Comparison of ENCODE assay signal across 22 mouse cellular contexts in the genomic region with DNA sequence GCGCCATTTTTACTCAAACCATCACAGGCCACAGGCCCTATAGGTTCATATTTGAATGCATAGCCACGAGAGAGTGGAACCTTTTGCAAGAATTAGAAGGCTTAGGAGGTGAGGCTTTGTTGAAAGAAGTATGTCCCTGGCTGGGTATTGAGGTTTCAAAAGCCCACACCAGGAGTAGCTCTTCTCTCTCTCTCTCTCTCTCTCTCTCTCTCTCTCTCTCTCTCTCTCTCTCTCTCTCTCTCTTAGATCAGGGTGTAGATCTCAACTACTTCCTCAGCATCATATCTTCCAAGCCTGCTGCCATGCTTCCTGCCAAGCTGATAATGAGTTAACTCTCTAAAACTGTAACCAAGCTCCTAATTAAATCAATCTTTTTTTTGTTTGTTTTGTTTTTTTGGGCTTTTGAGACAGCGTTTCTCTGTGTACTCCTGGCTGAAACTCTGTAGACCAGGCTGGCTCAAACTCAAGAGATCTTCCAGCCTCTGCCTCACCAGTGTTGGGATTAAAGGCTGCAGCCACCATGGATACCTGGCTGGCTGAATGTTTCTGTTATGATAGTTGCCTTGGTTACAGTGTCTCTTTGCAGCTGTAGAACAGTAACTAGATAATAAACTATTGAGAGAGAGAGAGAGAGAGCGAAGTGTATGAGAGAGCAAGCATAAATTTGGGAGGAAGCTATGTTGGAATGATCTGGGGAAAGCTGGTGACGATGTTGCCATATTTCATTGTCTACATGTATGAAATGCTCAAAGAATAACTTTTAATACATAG. TPM values are rescaled to one million over a fixed set of nuclear protein-coding genes. Genes with fewer than 3 reads are reported as not detected.
DNase-seq lines count a peak whose midpoint lies in the region; ATAC-seq and TF ChIP-seq lines count a peak whose summit lies in the region.
"Had no signal": no experiment of that assay in that cellular context is flagged by ENCODE, and none has a peak within 500 bp of the region (broad histone marks: within the 10 kb centered on the region; RNA-seq: fewer than 3 reads in every experiment).

No protein-coding gene starts in this region.

- DNase-seq in MEL (ENCODE audit: low read depth, low spot score) = peak; percentile 80
- no peak for DNase-seq in adrenal gland, postnatal 4 days (ENCODE audit: low spot score in 2 of 2)
- no peak for DNase-seq in right cerebral cortex, adult 18-20 months
- DNase-seq: adrenal gland, adult 2 months; adrenal gland, postnatal 10 days; adrenal gland, postnatal 25 days; cerebellum, adult 11-12 months; cerebellum, adult 2 months; cerebellum, adult 9-10 months; cerebellum, postnatal 10 days; cerebellum, postnatal 25 days; embryo, embryonic 11 days had no signal

- ATAC-seq in megakaryocyte progenitor cell, adult 5-6 weeks (replicated peaks; ENCODE audit: poor library complexity) = peak; percentile 21; the same call in 1 of the 2 replicates
- no peak for ATAC-seq in activated CD4-positive, CD25-positive, alpha-beta regulatory T cell, adult 4 months
- ATAC-seq: forebrain, embryonic 14.5 days; forebrain, embryonic 16.5 days had no signal

- peak overlapping the region; percentile 84 for H3K27ac ChIP-seq in MEL (ENCODE audit: control insufficient read depth, low read depth, low read length)
- H3K27ac ChIP-seq: embryonic facial prominence, embryonic 13.5 days; embryonic facial prominence, embryonic 15.5 days; forebrain, embryonic 10.5 days; forebrain, embryonic 12.5 days had no signal

- H3K9me3 ChIP-seq in MEL (replicated peaks; ENCODE audit: insufficient read depth, low read length) = no peaks in the 10 kb centered on the region
- H3K9me3 ChIP-seq: embryonic facial prominence, embryonic 13.5 days; embryonic facial prominence, embryonic 15.5 days; forebrain, embryonic 12.5 days; G1E had no signal

- no peak overlapping the region for H3K9ac ChIP-seq in MEL (ENCODE audit: control insufficient read depth, low read depth, low read length, poor library complexity, severe bottlenecking)
- H3K9ac ChIP-seq: embryonic facial prominence, embryonic 13.5 days; embryonic facial prominence, embryonic 15.5 days; forebrain, embryonic 12.5 days had no signal

- no peak for TF ChIP-seq POLR2A in MEL (IDR thresholded peaks at IDR 0.05; ENCODE audit: control insufficient read depth in 1 of 2, insufficient read depth in 1 of 2, low read depth in 1 of 2, low read length in 2 of 2, poor library complexity in 1 of 2)

- no peaks in the 10 kb centered on the region for H3K27me3 ChIP-seq in MEL (ENCODE audit: control insufficient read depth in 1 of 2, insufficient read depth in 2 of 2, low read length in 2 of 2)
- H3K27me3 ChIP-seq: embryonic facial prominence, embryonic 13.5 days; embryonic facial prominence, embryonic 15.5 days; forebrain, embryonic 12.5 days had no signal

- TF ChIP-seq RAD21 in MEL (IDR thresholded peaks at IDR 0.05; ENCODE audit: low read depth, low read length) = no peak

- no peaks in the 10 kb centered on the region for H3K79me2 ChIP-seq in MEL (ENCODE audit: control insufficient read depth, insufficient read depth, low read length, poor library complexity)

- H3K4me3 ChIP-seq in MEL (ENCODE audit: control insufficient read depth in 1 of 2, insufficient read depth in 1 of 2, low read depth in 2 of 2, low read length in 2 of 2) = no peak overlapping the region
- H3K4me3 ChIP-seq: embryonic facial prominence, embryonic 13.5 days; embryonic facial prominence, embryonic 15.5 days; erythroblast, embryonic 14.5 days; forebrain, embryonic 10.5 days; forebrain, embryonic 12.5 days had no signal

- no peak for TF ChIP-seq CTCF in MEL (IDR thresholded peaks at IDR 0.05 in 2 of 3, conservative IDR thresholded peaks at IDR 0.05 in 1 of 3; ENCODE audit: control insufficient read depth in 1 of 3, insufficient read depth in 1 of 3, low read depth in 2 of 3, low read length in 3 of 3, poor library complexity in 1 of 3, severe bottlenecking in 1 of 3)

- peaks cover 9 to 32% of the 10 kb centered on the region in 2 experiments for H3K4me1 ChIP-seq in MEL (ENCODE audit: control insufficient read depth in 1 of 2, insufficient read depth in 2 of 2, low read length in 2 of 2)
- H3K4me1 ChIP-seq: embryonic facial prominence, embryonic 13.5 days; embryonic facial prominence, embryonic 15.5 days; forebrain, embryonic 10.5 days; forebrain, embryonic 12.5 days had no signal

- H3K36me3 ChIP-seq in MEL (ENCODE audit: control insufficient read depth in 1 of 2, insufficient read depth in 2 of 2, low read length in 2 of 2) = peaks cover 0 to 33% of the 10 kb centered on the region in 2 experiments; a peak in 2 of 4 replicates
- H3K36me3 ChIP-seq: embryonic facial prominence, embryonic 13.5 days; embryonic facial prominence, embryonic 15.5 days; forebrain, embryonic 10.5 days; forebrain, embryonic 12.5 days; G1E had no signal

- TF ChIP-seq EP300 in MEL (IDR thresholded peaks at IDR 0.05; ENCODE audit: low read depth in 1 of 2, low read length in 2 of 2) = peak; percentile 79 to 81

TF ChIP-seq in MEL, 35 proteins besides CTCF, POLR2A, EP300 and RAD21 (continues in another document):
- 0 out of 2 replicates have a peak, but pooled peaks have one; percentile 17 for TF ChIP-seq ELF1 (IDR thresholded peaks at IDR 0.05; ENCODE audit: low read depth, low read length)
- peak; percentile 27; the same call in 1 of the 2 replicates for TF ChIP-seq MYB (IDR thresholded peaks at IDR 0.05; ENCODE audit: low read depth, low read length)
- TF ChIP-seq CHD2 (IDR thresholded peaks at IDR 0.05; ENCODE audit: low read length) = no peak
- TF ChIP-seq POLR2AphosphoS5 (IDR thresholded peaks at IDR 0.05; ENCODE audit: borderline replicate concordance, low read depth, low read length) = no peak
- TF ChIP-seq MAFK (IDR thresholded peaks at IDR 0.05; ENCODE audit: borderline replicate concordance, low read depth, low read length) = peak; percentile 41; the same call in 1 of the 2 replicates
- 0 out of 2 replicates have a peak, but pooled peaks have one; percentile 16 for TF ChIP-seq KAT2A (conservative IDR thresholded peaks at IDR 0.05; ENCODE audit: low read depth, low read length)
- TF ChIP-seq NRF1 (IDR thresholded peaks at IDR 0.05; ENCODE audit: insufficient read depth, low read depth, low read length, poor library complexity, severe bottlenecking) = no peak
- TF ChIP-seq SMC3 (IDR thresholded peaks at IDR 0.05; ENCODE audit: low read depth, low read length) = no peak
- TF ChIP-seq USF1 (IDR thresholded peaks at IDR 0.05; ENCODE audit: low read depth, low read length) = no peak
- no peak for TF ChIP-seq MYC (IDR thresholded peaks at IDR 0.05; ENCODE audit: low read depth, low read length)
- TF ChIP-seq TBP (IDR thresholded peaks at IDR 0.05; ENCODE audit: low read depth, low read length) = no peak
- no peak for TF ChIP-seq E2F4 (IDR thresholded peaks at IDR 0.05; ENCODE audit: borderline replicate concordance, low read depth, low read length)
- TF ChIP-seq MAX (IDR thresholded peaks at IDR 0.05; ENCODE audit: low read length) = no peak
- TF ChIP-seq MXI1 (IDR thresholded peaks at IDR 0.05; ENCODE audit: low read depth, low read length) = peak; percentile 43; the same call in 1 of the 2 replicates
- TF ChIP-seq RCOR1 (IDR thresholded peaks at IDR 0.05; ENCODE audit: low read depth, low read length) = peak; percentile 74
- no peak for TF ChIP-seq CHD1 (IDR thresholded peaks at IDR 0.05; ENCODE audit: low read depth, low read length)
- TF ChIP-seq ZKSCAN1 (IDR thresholded peaks at IDR 0.05; ENCODE audit: low read depth, low read length) = no peak
- peak; percentile 76 for TF ChIP-seq GATA1 (IDR thresholded peaks at IDR 0.05; ENCODE audit: low read depth, low read length)
- TF ChIP-seq MAZ (IDR thresholded peaks at IDR 0.05; ENCODE audit: low read depth, low read length) = 0 out of 2 replicates have a peak, but pooled peaks have one; percentile 24
- no peak for TF ChIP-seq UBTF (IDR thresholded peaks at IDR 0.05; ENCODE audit: borderline replicate concordance, insufficient read depth, low read depth, low read length)

RNA-seq across cellular contexts. Expression of gene Oscar, which starts 39.4 kb away (rescaled TPM):
- not detected in 2 replicates for total RNA-seq in MEL (2012; rRNA removed)
- polyA plus RNA-seq in MEL (2012; ENCODE audit: insufficient read depth in 1 of 2, insufficient read length in 2 of 2, low read depth in 1 of 2, low replicate concordance in 2 of 2, missing spikeins in 1 of 2) = not detected
- 0.22 TPM in 1 of 2 replicates, not detected in the other for total RNA-seq in megakaryocyte progenitor cell, adult 5-6 weeks (2015)
- total RNA-seq in megakaryocyte progenitor cell, adult 5-6 weeks (2017) = not detected in 2 replicates
- polyA plus RNA-seq in activated CD4-positive, CD25-positive, alpha-beta regulatory T cell, adult 4 months (2017; shearing (Covaris generic)) = not detected
- under 1 TPM; 0.28 TPM for total RNA-seq in adrenal gland, postnatal 4 days (2021)
- total RNA-seq: adrenal gland, adult 2 months had no signal
- polyA plus RNA-seq: erythroblast, embryonic 14.5 days; forebrain, embryonic 10.5 days; G1E had no signal

RNA-seq across cellular contexts. Expression of gene Ndufa3, which starts 40.6 kb away (rescaled TPM):
- total RNA-seq in MEL (2012; rRNA removed) = 177 and 180 TPM in 2 replicates
- 100 to 1,000 TPM in 1 of 2 experiments, not detected in 1; 246 TPM for polyA plus RNA-seq in MEL (2012; ENCODE audit: insufficient read depth in 1 of 2, insufficient read length in 2 of 2, low read depth in 1 of 2, low replicate concordance in 2 of 2, missing spikeins in 1 of 2)
- 273 and 300 TPM in 2 replicates for total RNA-seq in megakaryocyte progenitor cell, adult 5-6 weeks (2015)
- 219 and 232 TPM in 2 replicates for total RNA-seq in megakaryocyte progenitor cell, adult 5-6 weeks (2017)
- 100 to 1,000 TPM; 684 to 742 TPM for polyA plus RNA-seq in activated CD4-positive, CD25-positive, alpha-beta regulatory T cell, adult 4 months (2017; shearing (Covaris generic))
- 100 to 1,000 TPM; 536 to 561 TPM for total RNA-seq in adrenal gland, postnatal 4 days (2021)

RNA-seq across cellular contexts. Expression of gene Tfpt, which starts 53.2 kb away (rescaled TPM):
- 35.2 and 42.4 TPM in 2 replicates for total RNA-seq in MEL (2012; rRNA removed)
- polyA plus RNA-seq in MEL (2012; ENCODE audit: insufficient read depth in 1 of 2, insufficient read length in 2 of 2, low read depth in 1 of 2, low replicate concordance in 2 of 2, missing spikeins in 1 of 2) = 10 to 100 TPM in 1 of 2 experiments, not detected in 1; 50.0 TPM
- total RNA-seq in megakaryocyte progenitor cell, adult 5-6 weeks (2015) = 16.8 and 31.8 TPM in 2 replicates
- 34.4 and 44.2 TPM in 2 replicates for total RNA-seq in megakaryocyte progenitor cell, adult 5-6 weeks (2017)
- 10 to 100 TPM; 16.9 to 21.4 TPM for polyA plus RNA-seq in activated CD4-positive, CD25-positive, alpha-beta regulatory T cell, adult 4 months (2017; shearing (Covaris generic))
- total RNA-seq in adrenal gland, postnatal 4 days (2021) = 10 to 100 TPM; 31.8 to 35.5 TPM

RNA-seq across cellular contexts. Expression of gene Prpf31, which starts 53.2 kb away (rescaled TPM):
- 146 and 147 TPM in 2 replicates for total RNA-seq in MEL (2012; rRNA removed)
- 100 to 1,000 TPM; 187 to 334 TPM for polyA plus RNA-seq in MEL (2012; ENCODE audit: insufficient read depth in 1 of 2, insufficient read length in 2 of 2, low read depth in 1 of 2, low replicate concordance in 2 of 2, missing spikeins in 1 of 2)
- 33.0 and 37.3 TPM in 2 replicates for total RNA-seq in megakaryocyte progenitor cell, adult 5-6 weeks (2015)
- total RNA-seq in megakaryocyte progenitor cell, adult 5-6 weeks (2017) = 113 and 130 TPM in 2 replicates
- polyA plus RNA-seq in activated CD4-positive, CD25-positive, alpha-beta regulatory T cell, adult 4 months (2017; shearing (Covaris generic)) = 10 to 100 TPM; 78.4 to 96.2 TPM
- 10 to 100 TPM; 54.7 to 59.0 TPM for total RNA-seq in adrenal gland, postnatal 4 days (2021)
